Mouse (Mus musculus): ENCODE data around the gene Psrc1.

Psrc1 gene

DNA sequence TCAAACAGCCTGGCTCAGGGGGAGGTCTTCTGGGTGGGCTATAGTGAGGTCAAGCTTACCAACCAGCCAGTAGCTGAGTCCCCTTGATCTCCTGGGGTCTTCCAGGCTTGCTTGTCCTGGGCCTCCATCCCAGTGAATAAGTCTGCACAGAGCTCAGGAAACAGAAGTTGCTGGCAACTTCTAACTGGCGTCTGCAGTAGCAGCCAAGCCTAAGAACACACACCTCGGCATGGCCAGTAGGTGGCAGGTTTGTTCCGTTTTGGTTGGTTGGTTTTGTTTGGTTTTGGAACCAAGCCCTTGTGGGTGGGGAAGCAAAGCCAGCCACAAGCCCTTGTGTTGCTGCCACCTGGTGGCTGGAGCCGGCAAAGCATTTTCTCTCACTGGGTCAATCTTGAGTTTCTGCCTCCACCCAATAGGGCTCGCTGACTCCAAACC is 5.5 kb downstream of the Psrc1 start:
- DNase-seq = peak; percentile 93

DNA sequence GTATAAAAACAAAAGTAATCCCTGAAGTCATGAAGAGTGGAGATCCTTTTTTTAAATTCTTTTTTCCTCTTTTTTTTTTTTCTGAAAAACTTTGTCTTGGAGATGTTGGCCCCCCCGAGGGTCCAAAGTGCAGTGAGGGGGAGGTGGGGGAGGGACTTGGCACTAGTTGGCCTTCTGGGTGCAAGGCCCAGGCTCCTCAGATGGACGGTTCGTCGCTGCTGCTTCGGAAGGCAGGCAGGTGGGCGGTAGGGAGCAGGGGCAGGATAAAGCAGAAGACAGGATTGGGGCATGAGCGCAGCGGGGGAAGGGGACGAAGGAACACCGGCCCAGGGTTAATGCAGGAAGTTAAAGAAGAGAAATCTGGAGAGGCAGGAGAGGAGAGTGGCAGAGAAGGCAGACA is 8.7 kb downstream of the Psrc1 start:
- DNase-seq = no peak

DNA sequence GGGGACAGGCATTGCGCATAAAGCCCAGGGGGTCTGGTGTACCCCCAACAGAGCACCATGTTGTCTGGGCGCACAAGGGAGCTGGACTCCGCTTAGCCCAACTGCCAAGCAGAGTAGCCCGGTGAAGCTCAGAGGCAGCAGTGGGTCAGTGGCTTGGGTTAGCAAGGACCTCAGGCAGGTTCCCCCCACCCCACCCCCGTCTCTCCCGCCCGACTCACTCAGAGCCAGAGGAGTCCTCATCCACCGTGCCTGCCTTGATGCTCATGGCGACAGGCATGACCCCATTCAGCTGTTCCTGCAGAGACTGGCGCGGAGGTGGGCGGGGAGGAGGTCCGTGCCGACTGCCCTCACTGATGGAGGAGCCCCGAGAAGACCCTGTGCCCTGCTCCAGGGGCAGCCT is 9.2 kb downstream of the Psrc1 start:
- no peak for DNase-seq

DNA sequence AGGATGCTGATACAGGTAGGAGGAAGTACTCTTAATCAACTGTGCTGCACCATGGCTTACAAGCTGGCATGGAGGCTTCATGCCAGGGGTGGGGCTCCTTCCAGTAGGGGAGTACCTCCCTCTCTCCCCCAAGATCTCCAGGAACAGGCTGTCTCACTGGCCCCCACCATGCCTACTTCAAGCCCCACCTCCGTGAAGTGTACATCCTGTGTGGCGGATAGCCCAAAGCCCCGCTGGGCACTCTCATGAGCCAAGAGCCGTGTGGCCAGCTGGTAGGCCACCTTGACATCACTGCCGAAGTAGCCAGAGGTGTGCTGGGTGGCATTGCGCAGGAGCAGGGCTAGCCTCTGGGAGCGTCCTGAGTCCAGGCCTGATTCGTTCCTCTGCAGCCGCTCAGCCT is 14.6 kb downstream of the Psrc1 start:
- DNase-seq = no peak

DNA sequence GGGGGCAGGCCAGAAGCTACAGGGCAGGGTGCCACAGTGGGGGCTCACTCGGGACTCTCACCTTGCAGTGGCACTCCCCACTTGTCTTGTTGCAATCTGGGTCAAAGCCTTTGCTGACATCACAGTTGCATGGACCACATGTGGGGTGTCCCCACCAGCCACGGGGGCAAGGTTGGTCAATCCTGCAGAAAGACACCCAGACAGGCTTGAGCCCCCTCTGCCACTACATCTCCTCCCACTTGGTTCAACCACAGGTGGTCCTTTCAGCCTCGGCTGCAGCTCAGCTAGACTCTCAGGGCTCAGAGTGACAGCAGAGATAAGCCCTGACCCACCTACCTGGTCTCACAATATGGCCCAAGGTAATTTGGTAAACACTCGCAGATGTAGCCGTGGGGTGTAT is 16.8 kb downstream of the Psrc1 start:
- no peak for DNase-seq

DNA sequence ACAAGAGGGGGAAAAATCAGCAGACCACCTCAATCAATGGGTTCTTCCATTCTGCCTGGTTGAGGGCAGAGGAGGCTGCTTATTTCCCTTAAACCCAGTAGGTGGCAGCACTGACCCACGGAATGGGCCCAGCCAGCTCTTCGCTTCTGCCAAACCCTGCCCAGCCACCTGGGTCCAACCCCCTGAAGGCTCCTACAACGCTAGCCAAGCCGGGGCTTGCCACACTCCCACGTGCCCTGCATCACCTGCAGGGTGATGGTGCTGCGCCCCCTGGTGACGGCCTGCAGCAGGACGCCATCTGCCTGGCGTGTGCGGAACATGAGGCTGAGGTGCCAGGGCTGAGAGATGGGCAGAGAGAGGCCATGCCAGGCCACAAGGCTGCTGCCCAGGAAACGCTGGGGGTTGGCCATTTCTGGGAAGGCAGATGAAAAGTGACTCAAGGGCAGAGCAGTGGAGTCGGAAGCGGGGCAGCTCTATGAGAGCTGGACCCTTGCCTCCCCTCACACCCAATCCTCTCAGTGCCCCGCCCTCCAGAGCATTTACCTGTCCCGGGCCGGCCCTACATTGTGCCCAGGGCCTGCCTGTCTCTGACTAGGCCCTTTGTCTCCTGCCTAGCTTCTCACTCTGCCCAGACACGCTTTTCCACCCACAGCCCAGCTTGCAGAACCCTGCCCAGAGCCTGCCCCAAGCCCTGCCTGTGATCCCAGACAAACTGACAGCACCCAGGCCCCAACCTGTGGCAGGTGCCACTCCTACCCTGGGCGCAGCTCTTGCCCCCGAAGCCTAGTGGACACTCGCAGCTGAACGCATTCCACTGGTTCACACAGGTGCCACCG is 18.3 kb downstream of the Psrc1 start:
- peak; percentile 96 for DNase-seq

DNA sequence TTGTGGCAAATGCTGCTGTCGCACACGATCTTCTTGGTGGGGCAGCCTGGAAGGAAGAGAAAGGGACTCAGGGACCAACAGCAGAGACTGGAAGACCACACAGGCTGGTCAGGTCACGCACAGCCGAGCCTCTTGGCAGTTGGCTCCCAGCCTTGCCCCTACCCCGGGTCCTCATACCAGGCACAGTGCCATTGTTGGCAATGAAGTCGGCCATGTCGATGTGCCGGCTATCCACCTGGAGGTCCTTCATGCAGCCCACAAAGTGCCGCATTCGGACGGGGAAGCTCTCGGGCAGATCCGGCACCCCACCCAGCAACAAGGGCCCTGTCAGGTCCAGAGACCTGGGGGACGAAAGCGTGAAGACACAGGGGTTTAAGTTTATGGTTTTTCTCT is 18.9 kb downstream of the Psrc1 start:
- DNase-seq = peak; percentile 35

DNA sequence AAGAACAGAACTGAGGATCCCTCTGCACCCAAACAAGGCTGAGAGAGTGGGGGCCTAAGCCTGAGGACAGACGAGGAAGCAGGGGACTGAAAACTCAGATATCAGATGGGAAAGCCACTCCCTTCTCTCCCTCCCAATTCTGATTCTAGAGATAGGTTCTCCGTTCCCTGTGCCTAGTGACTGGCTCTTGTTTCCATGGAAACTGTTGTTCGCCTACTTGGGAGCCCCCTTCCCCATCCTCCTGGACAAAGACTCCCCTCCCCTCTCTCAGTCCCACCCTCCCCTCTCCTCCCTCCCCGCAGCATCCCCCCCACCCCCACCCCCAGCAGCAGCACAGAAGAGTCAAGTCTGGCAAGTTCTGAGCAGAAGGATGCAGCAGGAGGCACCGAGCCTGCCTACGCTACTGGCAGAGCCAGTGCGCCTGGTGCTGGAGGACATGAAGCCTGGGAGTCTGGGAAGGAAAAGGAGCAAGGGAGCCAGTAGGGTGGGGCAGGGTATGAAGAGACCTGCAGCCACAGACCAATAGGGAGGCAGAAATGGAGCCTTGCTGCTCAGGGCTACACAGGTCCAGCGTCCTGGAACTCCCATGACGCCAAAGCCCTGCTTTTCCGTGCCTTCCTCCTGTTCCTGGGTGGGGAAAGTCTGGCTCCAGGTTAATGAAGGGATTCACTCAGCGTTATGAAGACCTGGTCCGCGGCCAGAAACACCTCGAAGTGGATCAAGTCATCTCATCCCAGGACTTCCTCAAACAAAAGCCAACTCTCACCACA is 22.1 kb downstream of the Psrc1 start:
- DNase-seq = no peak

DNA sequence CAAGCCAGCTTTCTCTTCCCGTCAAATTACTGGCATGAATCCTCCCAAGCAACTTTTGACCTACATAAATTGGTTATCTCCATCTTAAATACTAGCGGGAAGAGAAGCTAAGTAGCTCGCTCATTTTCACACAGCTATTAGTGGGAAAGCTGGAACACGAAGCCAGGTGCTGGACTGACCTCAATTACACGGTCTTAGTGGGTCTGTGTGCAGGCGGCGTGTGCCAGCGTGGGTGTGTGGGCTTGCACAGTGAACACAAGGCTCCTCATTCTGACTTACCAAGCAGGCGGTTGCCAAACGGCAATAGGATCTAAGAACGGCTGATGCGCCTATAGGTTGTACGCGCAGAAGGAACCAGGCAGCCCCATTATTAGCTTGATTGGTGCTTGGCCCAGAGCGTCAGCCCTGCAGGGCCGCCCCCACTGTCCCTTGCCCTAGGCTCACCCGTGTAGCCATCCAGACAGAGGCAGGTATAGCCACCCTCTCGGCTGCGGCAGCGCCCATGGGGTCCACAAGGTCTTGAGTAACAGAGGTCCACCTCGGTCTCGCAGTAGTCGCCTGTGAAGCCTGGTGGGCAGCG is 22.8 kb downstream of the Psrc1 start:
- no peak for DNase-seq

DNA sequence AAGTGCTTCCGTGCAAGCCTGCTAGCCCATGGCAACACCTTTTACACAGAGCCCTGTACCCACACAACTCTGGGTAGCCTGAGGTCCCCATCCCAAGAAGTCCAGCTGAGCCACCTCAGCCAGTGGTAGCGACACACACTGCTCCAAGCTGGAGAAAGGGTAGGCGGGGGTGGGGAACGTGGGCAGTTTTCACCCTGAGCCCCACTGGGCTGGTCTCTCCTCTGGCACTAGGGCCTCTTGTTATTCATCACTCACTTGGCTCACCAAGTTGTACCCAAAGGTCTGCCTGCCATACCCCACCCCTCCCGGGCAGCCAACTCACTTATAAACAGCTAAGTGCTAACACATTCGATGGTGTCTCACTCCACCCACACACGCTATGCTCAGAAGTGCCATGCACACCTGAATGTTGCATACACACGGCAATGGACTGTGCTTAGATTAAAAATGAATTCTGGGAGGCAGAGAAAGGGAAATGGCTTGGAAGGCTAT is 24.9 kb downstream of the Psrc1 start:
- no peak for DNase-seq

DNA sequence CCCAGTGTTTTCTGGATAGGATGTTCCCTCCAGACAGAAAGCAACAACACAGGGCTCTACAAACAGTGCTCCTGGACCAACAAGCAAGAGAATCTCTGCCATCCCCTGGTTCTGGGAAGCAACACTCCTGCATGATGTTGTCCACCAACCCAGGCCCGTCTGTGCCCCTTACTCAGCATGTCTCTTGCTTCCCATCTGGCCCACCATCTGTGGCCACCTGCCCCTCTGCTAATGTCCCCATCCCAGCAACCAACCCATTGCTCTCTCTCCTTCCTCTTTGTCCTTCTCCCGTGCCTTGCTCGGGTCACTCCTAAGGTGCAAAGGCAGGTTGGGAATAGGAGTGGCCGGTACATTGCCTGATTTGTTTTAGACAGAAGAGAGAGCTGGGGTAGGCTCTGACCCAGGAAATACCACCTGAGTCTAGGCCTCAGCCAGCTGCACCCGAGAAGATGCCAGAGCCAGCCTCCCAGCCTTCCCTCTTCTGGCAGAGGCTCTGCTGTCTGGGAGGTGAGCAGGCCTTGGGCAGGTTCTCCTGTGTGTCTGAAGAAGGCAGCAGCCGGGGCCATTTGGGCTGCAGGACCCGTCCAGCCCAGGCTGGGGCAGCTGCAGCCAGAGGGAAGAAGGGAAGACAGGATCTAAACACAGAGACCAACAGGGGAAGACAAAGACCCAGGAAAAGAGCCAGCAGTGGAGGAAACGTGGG is 26.2 kb downstream of the Psrc1 start:
- peak; percentile 38 for DNase-seq

DNA sequence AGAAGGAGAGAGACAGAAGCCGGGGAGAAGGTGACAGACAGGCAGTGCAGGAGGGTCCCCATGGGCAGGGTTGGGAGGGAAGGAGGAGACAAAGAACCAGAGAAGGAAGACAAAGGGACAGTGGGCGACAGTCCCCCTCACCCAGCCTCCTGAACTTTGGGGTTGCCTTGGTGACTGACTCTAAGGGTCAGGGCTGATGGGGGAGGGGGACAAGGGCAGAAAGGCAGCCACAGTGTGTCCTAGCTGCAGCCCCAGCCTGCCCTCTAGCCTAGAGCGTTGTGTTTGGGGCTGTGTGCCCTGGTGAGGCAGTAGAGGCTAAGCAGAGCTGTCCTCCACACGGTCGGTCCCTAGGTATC is 26.7 kb downstream of the Psrc1 start:
- no peak for DNase-seq

DNA sequence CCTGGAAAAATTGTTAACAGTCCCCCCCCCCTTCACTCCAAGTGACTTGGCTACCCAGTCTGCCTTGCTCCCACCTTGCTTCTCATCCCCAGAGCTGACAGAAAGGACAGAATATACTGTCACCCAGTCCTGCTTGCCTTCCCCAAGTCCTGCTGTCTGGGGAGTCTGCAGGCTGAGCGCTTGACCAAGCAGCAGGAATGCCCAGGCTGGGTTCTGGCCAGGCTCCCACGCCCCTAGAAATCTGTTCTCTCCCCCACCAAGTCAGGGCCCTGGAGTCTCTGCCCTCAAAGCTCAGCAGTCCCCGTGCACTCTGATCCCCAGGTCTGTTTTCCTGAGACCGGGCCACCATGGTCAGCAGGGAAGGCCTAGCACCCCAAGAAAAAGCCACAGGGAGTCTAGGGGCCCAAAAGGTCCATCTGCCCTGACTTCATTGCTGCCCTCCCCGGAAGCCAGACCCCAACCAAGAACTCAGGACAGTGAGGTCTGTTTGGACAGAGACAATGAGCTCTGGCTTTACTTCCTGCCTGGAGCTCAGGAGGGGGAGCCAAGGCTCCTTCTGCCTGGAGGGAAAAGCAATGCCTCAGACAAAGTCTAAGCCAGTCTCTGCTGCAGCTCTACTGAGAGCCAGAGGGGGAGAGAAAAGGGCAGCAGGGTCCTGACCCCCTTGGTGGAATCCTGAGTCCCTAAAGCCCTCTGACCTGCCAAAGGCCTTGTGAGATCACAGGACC is 27.6 kb downstream of the Psrc1 start:
- no peak for DNase-seq

DNA sequence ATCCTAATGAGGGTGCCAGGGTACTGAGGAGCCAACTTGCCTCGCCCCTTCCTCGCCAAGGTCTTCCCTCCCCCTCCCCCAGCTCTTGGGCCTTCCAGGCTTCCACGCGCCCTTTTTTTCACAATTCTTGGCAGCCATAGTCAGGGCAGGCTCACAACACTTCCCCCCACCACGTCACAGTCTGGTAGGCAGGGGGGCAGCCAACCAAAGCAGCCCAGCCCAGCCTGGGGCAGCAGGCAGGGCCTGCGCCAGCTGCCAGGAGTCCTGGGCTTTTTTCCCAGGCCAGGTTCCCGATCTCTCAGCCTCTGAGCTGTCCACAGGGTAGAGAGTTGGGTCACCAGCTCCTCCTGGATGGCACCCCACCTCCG is 28.1 kb downstream of the Psrc1 start:
- DNase-seq = peak; percentile 70

DNA sequence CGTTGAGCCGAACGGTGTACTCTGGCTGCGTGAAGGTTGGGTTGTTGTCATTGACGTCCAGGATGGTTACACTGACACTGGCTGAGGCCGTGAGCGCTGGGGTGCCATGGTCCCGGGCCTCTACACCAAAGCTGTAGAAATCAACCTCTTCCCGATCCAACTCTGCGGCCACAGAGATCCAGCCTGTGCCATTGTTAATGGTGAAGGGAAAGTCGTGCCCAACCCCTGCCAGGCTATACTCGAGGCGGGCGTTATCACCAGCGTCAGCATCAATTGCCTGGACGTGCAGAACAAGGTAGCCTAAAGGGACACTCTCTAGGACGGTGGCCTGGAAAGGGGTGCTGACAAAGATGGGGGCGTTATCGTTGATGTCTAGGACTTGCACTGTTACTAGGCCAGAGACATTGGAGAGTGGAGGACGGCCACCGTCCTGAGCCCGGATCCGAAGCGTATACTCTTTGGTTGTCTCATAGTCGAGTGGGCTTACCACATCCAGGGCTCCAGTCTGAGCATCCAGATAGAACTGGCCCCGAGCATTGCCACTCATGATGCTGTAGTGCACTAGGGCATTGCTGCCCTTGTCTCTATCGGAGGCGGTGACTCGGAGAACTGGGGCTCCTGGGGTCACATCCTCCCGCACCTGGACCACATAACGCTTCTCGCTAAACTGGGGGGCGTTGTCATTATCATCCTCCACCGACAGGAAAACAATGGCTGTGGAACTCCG is 30.2 kb downstream of the Psrc1 start:
- no peak for DNase-seq

DNA sequence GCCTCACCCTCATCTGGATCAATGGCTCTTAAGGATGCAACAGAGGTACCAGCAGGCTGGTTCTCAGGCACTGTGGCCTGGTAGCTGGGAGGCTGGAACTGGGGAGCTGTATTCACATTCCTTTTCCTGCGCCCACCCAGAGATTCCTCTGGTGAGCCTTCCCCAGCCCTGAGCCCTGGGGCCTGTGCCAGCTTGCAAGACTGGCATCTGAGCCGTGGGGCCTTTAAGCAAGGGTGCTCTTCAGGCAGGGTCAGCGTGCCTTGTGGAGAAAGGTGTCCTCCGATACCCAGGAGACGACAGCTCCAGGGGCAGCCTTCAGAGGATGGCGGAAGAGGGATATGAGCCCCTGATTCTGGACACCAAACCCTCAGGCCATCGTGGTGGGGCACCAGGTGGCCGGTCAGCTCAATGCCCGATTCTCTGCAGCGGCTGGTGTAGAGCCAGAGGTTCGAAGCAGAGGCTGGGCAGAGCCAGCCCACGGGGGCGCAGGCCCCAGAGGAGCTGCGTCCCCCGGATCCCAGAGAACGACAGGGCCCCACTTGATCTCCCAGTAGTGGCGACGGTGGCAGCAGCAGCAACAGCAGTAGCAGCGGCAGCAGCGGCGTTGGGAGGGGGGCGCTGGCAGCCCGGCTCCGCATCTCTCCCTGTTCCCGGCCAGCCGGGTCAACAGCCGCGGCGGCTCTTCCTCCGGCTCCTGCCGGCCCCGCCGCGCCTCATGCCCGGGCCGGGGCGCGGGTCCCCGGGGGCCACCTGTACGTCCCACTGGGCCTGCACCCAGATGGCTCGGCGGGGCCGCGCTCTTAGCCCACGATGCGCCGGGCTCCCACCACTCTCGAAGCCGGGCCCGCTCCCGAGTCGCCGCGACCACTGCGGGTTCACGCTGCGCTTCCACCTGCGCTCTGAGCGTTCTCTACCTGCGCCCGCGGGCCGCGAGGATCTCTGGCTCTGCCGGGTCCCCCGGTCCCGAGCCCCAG is 31.5 kb downstream of the Psrc1 start, which contains the start of gene Celsr2:
TSS of gene Celsr2 (minus strand) at position 696 of the 974 bp plus-strand sequence.
- peak; percentile 40 for DNase-seq

DNA sequence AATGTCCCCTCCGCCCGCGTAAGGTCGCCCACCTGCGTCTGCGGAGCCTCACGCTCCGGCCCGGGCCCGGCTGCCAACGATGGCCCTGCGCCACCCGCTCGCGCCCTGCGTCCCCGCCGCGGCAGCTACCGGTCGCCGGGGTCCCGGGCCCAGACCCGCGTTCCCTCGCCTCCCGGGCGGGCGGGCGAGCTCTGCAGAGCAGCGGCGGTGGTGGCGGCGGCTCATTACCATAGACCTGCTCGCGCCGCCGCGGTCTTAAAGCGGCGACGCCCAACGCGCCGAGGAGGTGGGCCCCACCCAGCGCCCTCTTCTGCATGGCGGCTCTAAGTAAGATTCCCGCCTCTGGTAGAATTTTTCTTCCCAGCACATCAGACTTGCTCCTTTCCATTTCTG is 32.2 kb downstream of the Psrc1 start:
- peak; percentile 81 for DNase-seq

DNA sequence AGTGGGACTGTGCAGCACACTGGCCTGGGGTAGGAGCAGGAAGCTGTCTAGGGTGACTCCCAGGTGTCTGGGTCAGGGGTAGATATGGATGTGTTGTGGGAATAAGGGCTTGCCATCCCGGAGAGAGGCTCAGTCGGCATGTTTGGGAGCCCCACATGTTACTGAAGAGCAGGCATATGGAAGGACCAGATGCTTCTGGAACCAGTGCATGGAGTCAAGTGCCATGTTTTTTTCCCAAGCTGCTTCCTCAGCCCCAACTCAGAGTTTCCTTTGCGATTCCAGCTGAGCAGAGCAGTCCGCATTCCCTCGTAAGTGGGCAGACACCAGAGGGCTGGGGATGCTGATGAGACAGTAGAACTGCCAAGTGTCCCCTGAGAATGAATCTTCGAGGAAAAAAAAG is 39.4 kb downstream of the Psrc1 start:
- no peak for DNase-seq

DNA sequence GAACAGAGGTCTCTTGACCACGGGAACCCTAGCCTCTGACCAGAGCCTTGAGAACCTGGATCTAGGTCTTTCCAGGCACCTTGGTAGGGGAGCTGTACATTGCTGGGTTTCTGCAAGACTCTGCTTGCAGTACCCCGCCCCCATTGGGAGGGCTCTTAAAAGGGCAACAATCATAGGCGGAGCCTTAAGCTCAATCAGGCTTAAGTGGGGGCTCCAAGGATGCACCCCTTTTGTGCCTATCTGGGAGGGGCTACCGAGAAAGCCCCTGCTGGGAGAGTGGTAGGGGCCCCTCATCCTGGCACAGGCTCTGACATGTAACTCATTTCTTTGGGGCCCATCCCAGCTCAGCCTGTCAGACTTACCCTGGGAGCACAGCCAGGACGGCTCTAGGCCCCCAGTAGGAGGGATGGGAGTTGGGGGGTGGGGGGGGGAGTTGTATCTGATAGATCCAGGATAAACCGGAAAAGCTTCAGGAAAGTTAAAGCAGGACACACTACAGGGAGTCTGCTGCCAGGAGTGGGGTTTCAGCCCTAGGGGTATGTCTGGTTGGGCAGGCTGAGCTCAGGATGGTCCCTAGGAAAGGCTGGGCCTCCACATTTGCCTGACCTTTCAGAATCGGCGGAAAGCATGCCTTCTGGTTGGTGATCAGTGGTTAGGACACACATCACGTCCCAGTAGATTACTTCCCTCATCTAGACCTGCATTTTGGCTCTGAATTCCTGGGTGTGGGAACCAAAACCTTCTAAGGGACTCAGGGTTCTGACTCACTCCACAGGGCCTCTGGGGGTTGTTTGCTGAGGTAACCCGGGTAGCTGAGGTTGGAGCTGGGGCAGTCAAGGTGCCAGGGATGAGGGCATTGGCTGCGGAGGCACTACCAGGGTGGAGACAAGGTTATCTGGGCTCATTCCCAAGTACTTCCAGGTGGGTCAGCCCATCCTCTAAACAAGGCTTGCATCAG is 40.5 kb downstream of the Psrc1 start:
- DNase-seq = peak; percentile 63
